Mouse (Mus musculus) E14TG2a.4 (cell line): ENCODE data around the gene Rorc.

Experiments
- CTCF ChIP-seq: conservative IDR thresholded peaks from 2 replicates; pipeline ENCODE4 v1.5.1; 2014; ENCODE audit warnings: low read length
- NANOG ChIP-seq: IDR thresholded peaks from 2 replicates; pipeline ENCODE4 v1.6.1; 2014; ENCODE audit warnings: borderline replicate concordance, low read length, mixed read lengths
- POU5F1 ChIP-seq: IDR thresholded peaks from 2 replicates; pipeline ENCODE4 v1.6.1; 2014; ENCODE audit warnings: low read length, borderline replicate concordance

- TF ChIP-seq CTCF, result no peak
- no peak for TF ChIP-seq POU5F1
- TF ChIP-seq NANOG, result no peak
These were observed 33.0 kb downstream of the Rorc start for GRCm38 (mm10) chr3:94405561-94405960.
